Mouse (Mus musculus): ENCODE results near the gene Batf. TPM values are rescaled to one million over a fixed set of nuclear protein-coding genes. Genes with fewer than 3 reads are reported as not detected.

Gene Batf
- polyA plus RNA-seq, 1 experiment: not detected

DNA sequence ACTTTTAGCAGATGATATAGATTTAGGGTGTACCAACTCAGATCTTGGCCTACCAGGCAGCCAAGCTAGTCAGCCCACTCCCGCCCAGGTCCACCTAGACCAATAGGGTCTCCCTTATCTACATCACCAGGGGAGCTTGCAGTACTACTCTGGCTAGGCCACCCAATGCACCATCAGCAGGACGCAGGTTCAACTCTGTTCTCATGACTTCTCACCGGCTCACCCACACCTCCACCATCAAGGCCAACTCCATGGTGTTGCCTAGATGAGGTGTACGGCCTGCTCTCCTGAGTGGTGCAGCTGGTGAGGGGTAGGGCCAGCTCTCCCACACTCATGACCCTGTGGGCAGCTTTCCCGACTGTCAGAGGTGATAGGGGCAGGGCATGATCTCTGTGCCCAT, 27.7 kb downstream of the Batf start:
- no peak overlapping the region for H3ac ChIP-seq (ENCODE audit: control insufficient read depth, insufficient read length)
- no peaks in the 10 kb centered on the region for H3K79me2 ChIP-seq (ENCODE audit: control insufficient read depth, insufficient read depth)
- H3K4me2 ChIP-seq (ENCODE audit: low read depth): no peak overlapping the region
- peaks cover 23% of the 10 kb centered on the region for H3K27me3 ChIP-seq (ENCODE audit: control insufficient read depth, insufficient read depth, insufficient read length)
- H3K4me3 ChIP-seq: no peak overlapping the region
- H3K36me3 ChIP-seq (ENCODE audit: control insufficient read depth, insufficient read depth): no peaks in the 10 kb centered on the region
- TF ChIP-seq MAX (IDR thresholded peaks at IDR 0.05; ENCODE audit: low read depth): no peak
- TF ChIP-seq CEBPB (IDR thresholded peaks at IDR 0.05; ENCODE audit: insufficient read depth, poor library complexity, severe bottlenecking): no peak
- no peak for TF ChIP-seq MYOD1 (IDR thresholded peaks at IDR 0.05; ENCODE audit: control insufficient read depth in 1 of 3, insufficient read length in 2 of 3, low read depth in 2 of 3)
- TF ChIP-seq POLR2A (IDR thresholded peaks at IDR 0.05; ENCODE audit: insufficient read length, low read depth): no peak
- TF ChIP-seq MYOG (IDR thresholded peaks at IDR 0.05; ENCODE audit: control insufficient read depth in 1 of 3, insufficient read depth in 1 of 3, insufficient read length in 2 of 3, low read depth in 2 of 3): no peak
- TF ChIP-seq USF1 (IDR thresholded peaks at IDR 0.05; ENCODE audit: low read depth): no peak
- no peak for TF ChIP-seq REST (IDR thresholded peaks at IDR 0.05; ENCODE audit: insufficient read depth, insufficient read length)
- TF ChIP-seq POLR2AphosphoS2 (IDR thresholded peaks at IDR 0.05; ENCODE audit: insufficient read length, low read depth): no peak
- no peak for TF ChIP-seq TCF3 (IDR thresholded peaks at IDR 0.05; ENCODE audit: insufficient read length, low read depth)
- TF ChIP-seq TCF12 (IDR thresholded peaks at IDR 0.05; ENCODE audit: insufficient read depth, poor library complexity, severe bottlenecking): no peak
- TF ChIP-seq SRF (IDR thresholded peaks at IDR 0.05; ENCODE audit: control insufficient read depth, insufficient read length, low read depth): no peak
- no peak for TF ChIP-seq E2F4 (IDR thresholded peaks at IDR 0.05; ENCODE audit: insufficient read depth)

DNA sequence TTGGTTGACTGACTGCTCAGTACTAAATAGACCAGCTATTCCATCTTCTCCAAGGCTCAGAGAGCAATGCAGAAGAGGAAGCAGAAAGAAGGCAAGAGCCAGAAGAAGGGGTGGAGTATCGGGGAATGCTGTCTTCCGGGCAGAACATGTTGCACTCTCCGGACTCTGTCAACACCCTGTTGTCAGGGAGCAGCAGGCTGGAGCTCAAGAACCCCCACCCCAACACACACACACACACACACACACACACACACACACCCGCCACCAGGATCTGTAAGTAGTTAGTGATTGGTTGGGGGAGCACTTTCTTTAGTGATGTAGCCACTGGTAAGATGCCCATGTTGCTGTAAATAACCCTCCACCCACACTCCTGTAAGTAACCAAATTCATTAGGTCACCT, 38.8 kb downstream of the Batf start:
- H3K27me3 ChIP-seq (ENCODE audit: control insufficient read depth, insufficient read depth, insufficient read length): peaks cover 36% of the 10 kb centered on the region
- no peaks in the 10 kb centered on the region for H3K36me3 ChIP-seq (ENCODE audit: control insufficient read depth, insufficient read depth)
- H3K4me3 ChIP-seq: no peak overlapping the region
- no peak overlapping the region for H3ac ChIP-seq (ENCODE audit: control insufficient read depth, insufficient read length)
- no peak overlapping the region for H3K4me2 ChIP-seq (ENCODE audit: low read depth)
- no peak for TF ChIP-seq E2F4 (IDR thresholded peaks at IDR 0.05; ENCODE audit: insufficient read depth)
- TF ChIP-seq TCF3 (IDR thresholded peaks at IDR 0.05; ENCODE audit: insufficient read length, low read depth): no peak
- no peak for TF ChIP-seq MYOG (IDR thresholded peaks at IDR 0.05; ENCODE audit: control insufficient read depth in 1 of 3, insufficient read depth in 1 of 3, insufficient read length in 2 of 3, low read depth in 2 of 3)
- no peak for TF ChIP-seq MYOD1 (IDR thresholded peaks at IDR 0.05; ENCODE audit: control insufficient read depth in 1 of 3, insufficient read length in 2 of 3, low read depth in 2 of 3)
- TF ChIP-seq CEBPB (IDR thresholded peaks at IDR 0.05; ENCODE audit: insufficient read depth, poor library complexity, severe bottlenecking): no peak
- TF ChIP-seq POLR2AphosphoS2 (IDR thresholded peaks at IDR 0.05; ENCODE audit: insufficient read length, low read depth): no peak
- no peaks in the 10 kb centered on the region for H3K79me2 ChIP-seq (ENCODE audit: control insufficient read depth, insufficient read depth)

- H3K4me3 ChIP-seq: no peak overlapping the region
- H3K79me2 ChIP-seq (ENCODE audit: control insufficient read depth, insufficient read depth): no peaks in the 10 kb centered on the region
- H3ac ChIP-seq (ENCODE audit: control insufficient read depth, insufficient read length): no peak overlapping the region
- TF ChIP-seq USF1 (IDR thresholded peaks at IDR 0.05; ENCODE audit: low read depth) (no peak), MAX (IDR thresholded peaks at IDR 0.05; ENCODE audit: low read depth) (no peak), POLR2AphosphoS2 (IDR thresholded peaks at IDR 0.05; ENCODE audit: insufficient read length, low read depth) (no peak), E2F4 (IDR thresholded peaks at IDR 0.05; ENCODE audit: insufficient read depth) (no peak), SRF (IDR thresholded peaks at IDR 0.05; ENCODE audit: control insufficient read depth, insufficient read length, low read depth) (no peak), REST (IDR thresholded peaks at IDR 0.05; ENCODE audit: insufficient read depth, insufficient read length) (no peak), MYOG (IDR thresholded peaks at IDR 0.05; ENCODE audit: control insufficient read depth in 1 of 3, insufficient read depth in 1 of 3, insufficient read length in 2 of 3, low read depth in 2 of 3) (no peak), MYOD1 (IDR thresholded peaks at IDR 0.05; ENCODE audit: control insufficient read depth in 1 of 3, insufficient read length in 2 of 3, low read depth in 2 of 3) (no peak), CEBPB (IDR thresholded peaks at IDR 0.05; ENCODE audit: insufficient read depth, poor library complexity, severe bottlenecking) (no peak), POLR2A (IDR thresholded peaks at IDR 0.05; ENCODE audit: insufficient read length, low read depth) (no peak), TCF12 (IDR thresholded peaks at IDR 0.05; ENCODE audit: insufficient read depth, poor library complexity, severe bottlenecking) (no peak), TCF3 (IDR thresholded peaks at IDR 0.05; ENCODE audit: insufficient read length, low read depth) (no peak)
- H3K27me3 ChIP-seq (ENCODE audit: control insufficient read depth, insufficient read depth, insufficient read length): peaks cover 32% of the 10 kb centered on the region
- no peak overlapping the region for H3K4me2 ChIP-seq (ENCODE audit: low read depth)
- no peaks in the 10 kb centered on the region for H3K36me3 ChIP-seq (ENCODE audit: control insufficient read depth, insufficient read depth)
Observed at GRCm38 (mm10) chr12:85726729-85727397, 40.4 kb downstream of the Batf start.

- peaks cover 25% of the 10 kb centered on the region for H3K27me3 ChIP-seq (ENCODE audit: control insufficient read depth, insufficient read depth, insufficient read length)
- no peak for TF ChIP-seq SRF (IDR thresholded peaks at IDR 0.05; ENCODE audit: control insufficient read depth, insufficient read length, low read depth)
- TF ChIP-seq MAX (IDR thresholded peaks at IDR 0.05; ENCODE audit: low read depth): no peak
Observed at GRCm38 (mm10) chr12:85728181-85728580, 41.7 kb downstream of the Batf start.

More at GRCm38 (mm10) chr12:85728181-85728580, 41.7 kb downstream of the Batf start:
- H3K79me2 ChIP-seq (ENCODE audit: control insufficient read depth, insufficient read depth): no peaks in the 10 kb centered on the region
- no peak overlapping the region for H3ac ChIP-seq (ENCODE audit: control insufficient read depth, insufficient read length)
- no peaks in the 10 kb centered on the region for H3K36me3 ChIP-seq (ENCODE audit: control insufficient read depth, insufficient read depth)
- no peak overlapping the region for H3K4me2 ChIP-seq (ENCODE audit: low read depth)
- no peak overlapping the region for H3K4me3 ChIP-seq
